Mouse (Mus musculus): ENCODE measurements around the gene Trmt44.

Trmt44 gene

DNA sequence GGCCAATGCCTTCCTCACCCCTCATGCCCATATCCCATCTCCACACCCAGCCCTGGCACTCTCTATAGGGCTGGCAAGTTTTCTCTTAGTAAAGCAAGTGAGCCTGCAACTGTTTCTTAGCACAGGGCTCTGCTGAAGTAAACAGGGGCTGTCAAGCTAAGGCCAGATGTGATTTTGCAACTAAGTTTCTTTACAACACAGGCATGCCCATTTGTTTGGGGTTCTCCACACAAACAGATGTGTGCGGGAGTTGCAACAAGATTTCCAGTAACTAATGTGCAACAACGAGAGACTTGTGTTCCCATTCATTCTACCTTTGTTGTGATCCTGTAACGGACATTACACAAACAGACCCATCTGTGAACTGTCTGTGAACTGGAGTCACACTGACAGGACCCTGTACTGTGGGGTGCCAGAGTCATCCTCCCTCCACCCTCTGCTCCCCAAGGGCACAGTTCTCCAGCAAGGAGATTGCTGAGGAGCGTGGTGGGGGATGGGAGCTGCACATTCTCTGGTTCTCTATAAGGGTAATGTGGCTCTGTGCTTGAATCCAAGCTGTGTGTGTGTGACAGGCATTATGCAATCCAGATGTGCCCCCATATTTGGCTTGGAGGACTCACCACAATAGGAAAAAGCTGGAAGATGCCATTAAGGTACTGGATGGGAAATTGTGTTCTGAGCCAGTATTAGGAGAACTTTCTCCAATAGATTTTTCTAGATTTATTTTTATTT, 33.6 kb downstream of the Trmt44 start:
- no peak for DNase-seq (ENCODE audit: low spot score)

DNA sequence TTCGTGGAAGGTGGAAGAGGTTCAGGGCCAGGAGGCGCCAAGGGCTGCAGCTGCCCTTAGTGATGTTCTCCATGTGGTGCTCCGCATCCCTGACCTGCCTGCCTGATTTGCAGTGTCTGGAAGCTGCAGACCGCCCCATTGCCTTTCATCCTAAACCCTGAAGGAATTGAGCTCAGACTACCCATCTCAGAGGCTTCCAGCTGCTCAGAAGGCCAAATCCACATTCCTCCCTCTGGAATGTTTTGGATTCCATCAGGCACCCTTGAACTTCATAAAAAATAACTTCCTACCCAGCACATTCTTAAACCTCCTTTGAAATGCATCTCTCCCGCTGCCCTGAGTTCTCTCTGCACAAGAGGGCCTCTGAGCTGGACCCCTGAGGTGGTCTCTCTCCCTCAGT, 34.3 kb downstream of the Trmt44 start:
- no peak for DNase-seq (ENCODE audit: low spot score)

DNA sequence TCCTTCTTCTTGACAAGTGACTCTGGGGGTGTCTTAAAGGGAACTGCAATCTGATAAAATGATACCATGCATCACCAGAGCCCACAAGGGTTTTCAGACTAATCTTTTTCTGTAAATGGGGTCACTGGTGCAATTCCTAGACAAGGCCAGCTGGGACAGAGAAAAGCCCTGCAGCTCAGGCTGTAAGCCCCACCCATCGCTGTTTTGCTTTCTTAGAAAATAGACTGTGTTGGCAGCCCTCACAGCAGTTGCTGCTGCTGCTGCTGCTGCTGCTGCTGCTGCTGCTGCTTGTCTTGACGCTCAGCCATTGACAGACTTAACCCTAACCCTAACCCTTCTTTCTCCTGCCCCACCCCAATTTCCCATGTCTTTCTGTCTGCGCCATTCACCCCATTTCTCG, 35.3 kb downstream of the Trmt44 start:
- DNase-seq (ENCODE audit: low spot score): peak; percentile 37

- no peak for DNase-seq (ENCODE audit: low spot score)
Observed at GRCm38 (mm10) chr5:35538022-35538421, 36.8 kb downstream of the Trmt44 start.

- DNase-seq (ENCODE audit: low spot score): no peak
Observed at GRCm38 (mm10) chr5:35537474-35537873, 37.4 kb downstream of the Trmt44 start.

DNA sequence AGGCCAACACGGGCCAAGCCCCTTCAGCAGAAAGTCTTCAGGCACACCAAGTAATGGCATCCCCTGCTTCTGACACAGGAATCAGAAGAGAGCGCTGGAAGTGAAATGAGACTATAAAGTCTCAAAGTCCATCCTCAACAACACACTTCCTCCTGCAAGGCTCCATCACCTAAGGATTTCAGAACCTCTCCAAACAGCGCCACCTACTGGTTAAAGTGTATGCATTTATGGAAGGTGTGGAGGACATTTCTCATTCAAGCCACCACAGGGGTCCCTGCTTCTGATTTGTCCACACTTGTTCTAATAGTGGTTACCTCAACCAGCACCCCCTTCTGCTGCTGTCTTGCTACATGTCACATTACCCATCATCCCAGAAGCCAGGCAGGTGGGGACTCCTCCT, 38.6 kb downstream of the Trmt44 start:
- peak; percentile 56 for DNase-seq (ENCODE audit: low spot score)

GRCm38 (mm10) chr5:35531586-35531985, 43.3 kb downstream of the Trmt44 start:
- DNase-seq (ENCODE audit: low spot score): peak; percentile 62

DNA sequence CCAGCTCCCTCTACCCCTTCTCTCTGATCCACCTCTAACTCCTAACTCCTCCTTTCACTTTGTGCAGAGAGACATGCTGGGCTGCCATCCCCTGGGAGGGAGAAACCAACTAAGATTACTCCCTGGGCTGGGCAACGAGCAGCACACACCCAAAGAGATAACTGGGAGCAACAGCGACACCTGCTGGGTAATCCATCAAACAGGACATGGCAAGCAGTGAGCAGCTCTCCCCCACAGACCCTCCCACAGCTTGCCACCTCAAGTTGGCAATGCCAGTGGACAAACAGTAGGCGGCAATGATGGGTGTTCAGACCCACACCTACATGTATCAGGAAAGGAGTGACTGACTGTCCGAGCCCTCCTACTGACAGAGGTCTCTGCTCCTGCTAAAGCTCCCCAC, 44.4 kb downstream of the Trmt44 start:
- peak; percentile 91 for DNase-seq (ENCODE audit: low spot score)

GRCm38 (mm10) chr5:35525469-35526123, 49.3 kb downstream of the Trmt44 start, which contains the start of gene Cpz:
Gene Cpz (minus strand): TSS chr5:35525698.
- peak; percentile 86 for DNase-seq (ENCODE audit: low spot score)

- no peak for DNase-seq (ENCODE audit: low spot score)
Observed at GRCm38 (mm10) chr5:35524381-35524780, 50.5 kb downstream of the Trmt44 start.

GRCm38 (mm10) chr5:35523735-35524134, 51.1 kb downstream of the Trmt44 start:
- DNase-seq (ENCODE audit: low spot score): peak; percentile 91

DNA sequence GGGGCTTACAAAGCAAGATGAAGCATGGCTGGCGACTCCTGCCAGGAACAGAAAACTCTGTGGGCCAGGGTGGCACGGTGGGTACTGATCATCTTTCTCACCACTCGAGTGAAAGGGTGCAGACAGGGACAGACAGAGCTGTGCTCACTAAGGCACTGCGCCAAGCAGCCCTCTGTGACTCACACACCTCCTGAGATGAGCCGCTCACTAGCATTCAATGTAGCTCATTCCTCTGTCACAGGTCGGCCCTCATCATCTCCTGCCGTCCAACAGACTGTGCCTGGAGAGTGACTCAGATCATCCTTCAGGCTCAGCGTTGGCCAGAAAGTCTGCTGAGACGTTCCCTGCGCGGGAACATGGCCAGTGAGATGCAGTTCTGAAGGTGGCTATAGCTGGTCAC, 58.1 kb downstream of the Trmt44 start:
- DNase-seq (ENCODE audit: low spot score): no peak

GRCm38 (mm10) chr5:35510589-35510988, 64.3 kb downstream of the Trmt44 start:
- peak; percentile 92 for DNase-seq (ENCODE audit: low spot score)

All from retina, embryonic 14.5 days (tissue).